Mouse (Mus musculus) ES-Bruce4 (cell line): ENCODE results near the gene Cldn3.

Experiments used
- CTCF ChIP-seq: IDR thresholded peaks from one replicate; pipeline ENCODE4 v1.8.1; 2011; ENCODE audit warnings: low read depth, low read length
- EP300 ChIP-seq: IDR thresholded peaks from 2 replicates; pipeline ENCODE4 v1.6.1; 2011; ENCODE audit warnings: low read depth, low read length; ENCODE audit not compliant: insufficient read depth
- POLR2A ChIP-seq: IDR thresholded peaks from one replicate; pipeline ENCODE4 v1.8.1; 2011; ENCODE audit warnings: low read length; ENCODE audit not compliant: insufficient read depth

- no peak for TF ChIP-seq CTCF
- TF ChIP-seq EP300, result no peak
- no peak for TF ChIP-seq POLR2A
These were observed 39.8 kb upstream of the Cldn3 start for GRCm38 (mm10) chr5:134946063-134946856.
